Mouse (Mus musculus) stomach, embryonic 16.5 days (tissue): ENCODE measurements around the gene Hist2h2be. TPM values are rescaled to one million over a fixed set of nuclear protein-coding genes. Genes with fewer than 3 reads are reported as not detected.
A peak's percentile ranks its signal among the peaks of the same experiment; 100 is the strongest.

Experiments used
- ATAC-seq: fragments of 200-750 bp; cut with Nextera tagmentation; 2 replicates; pipeline ENCODE4 v1.8.0; 2017; ENCODE audit warnings: moderate number of reproducible peaks, moderate TSS enrichment; ENCODE audit not compliant: insufficient read depth, low FRiP score
- H3K27ac ChIP-seq: fragments of 300-500 bp; sonication (generic); 2 replicates; pipeline ENCODE4 v1.5.1; 2014; ENCODE audit warnings: low read length
- H3K27me3 ChIP-seq: fragments of 300-500 bp; sonication (generic); 2 replicates; pipeline ENCODE4 v1.6.1; 2014; ENCODE audit warnings: low read length, control low read depth, mixed read lengths; ENCODE audit not compliant: control insufficient read depth, insufficient read depth
- H3K36me3 ChIP-seq: fragments of 300-500 bp; sonication (generic); 2 replicates; pipeline ENCODE4 v1.6.1; 2014; ENCODE audit warnings: low read length; ENCODE audit not compliant: control insufficient read depth, insufficient read depth
- H3K4me1 ChIP-seq: fragments of 300-500 bp; sonication (generic); 2 replicates; pipeline ENCODE4 v1.6.1; 2014; ENCODE audit warnings: low read length, control low read depth, mixed read lengths; ENCODE audit not compliant: control insufficient read depth, insufficient read depth
- H3K4me2 ChIP-seq: fragments of 300-500 bp; sonication (generic); 2 replicates; pipeline ENCODE4 v1.6.1; 2014; ENCODE audit warnings: low read depth, low read length, mixed read lengths
- H3K4me3 ChIP-seq: fragments of 300-500 bp; sonication (generic); replicated peaks from 2 replicates; pipeline ENCODE4 v1.5.1; 2014; ENCODE audit warnings: mild to moderate bottlenecking, low read length
- H3K9ac ChIP-seq: fragments of 300-500 bp; sonication (generic); 2 replicates; pipeline ENCODE4 v1.6.1; 2014; ENCODE audit warnings: low read length
- H3K9me3 ChIP-seq: fragments of 300-500 bp; sonication (generic); replicated peaks from 2 replicates; pipeline ENCODE4 v1.6.1; 2016; ENCODE audit warnings: low read length, control low read depth; ENCODE audit not compliant: control insufficient read depth
- WGBS: fragments of 180-500 bp; shearing (Covaris S2); extraction: QIAGEN DNeasy Blood & Tissue Kit; methylation state at CpG from one replicate; pipeline ENCODE4 v1.1.7; 2014; 5-methylcytosine and 5-hydroxymethylcytosine counted together
- polyA plus RNA-seq: library from polyadenylated mRNA; unstranded; fragments of >200 nt; fragmentation: Nextera tagmentation; extraction: Ambion mirVana; gene quantifications from 2 replicates; pipeline ENCODE4 v1.2.1, GENCODE M21; 2015

Gene Hist2h2be
- polyA plus RNA-seq, 1 experiment from 2014 or later, result 9.3 TPM

GRCm38 (mm10) chr3:96221640-96222038 is 720 bp downstream of the Hist2h2be start:
- ATAC-seq, result no peak
- no peaks in the 10 kb centered on the region for H3K9me3 ChIP-seq
- no peaks in the 10 kb centered on the region for H3K27me3 ChIP-seq
- peak overlapping the region; percentile 98 for H3K27ac ChIP-seq
- WGBS, result 18% methylated on average over 9 of the region's 9 CpGs
- peak overlapping the region; percentile 50 for H3K4me3 ChIP-seq
- H3K36me3 ChIP-seq, result no peaks in the 10 kb centered on the region
- H3K4me2 ChIP-seq, result peak overlapping the region; percentile 82
- peaks cover 31% of the 10 kb centered on the region for H3K4me1 ChIP-seq
- H3K9ac ChIP-seq, result peak overlapping the region; percentile 76

- H3K4me1 ChIP-seq, result peaks cover 31% of the 10 kb centered on the region
- no peaks in the 10 kb centered on the region for H3K36me3 ChIP-seq
- 86% methylated on average over 4 of the region's 4 CpGs for WGBS
- no peak overlapping the region for H3K9ac ChIP-seq
- H3K4me2 ChIP-seq, result peak overlapping the region; percentile 82
- H3K27me3 ChIP-seq, result no peaks in the 10 kb centered on the region
- ATAC-seq, result no peak
- no peaks in the 10 kb centered on the region for H3K9me3 ChIP-seq
- no peak overlapping the region for H3K27ac ChIP-seq
- H3K4me3 ChIP-seq, result no peak overlapping the region
Measured at GRCm38 (mm10) chr3:96222774-96223173, 1.9 kb downstream of the Hist2h2be start.

- WGBS, result 53% methylated on average over 2 of the region's 2 CpGs
- H3K4me3 ChIP-seq, result no peak overlapping the region
- 0 out of 2 replicates have a peak overlapping the region, but pooled peaks have one; percentile 10 for H3K9ac ChIP-seq
- H3K4me1 ChIP-seq, result peaks cover 23% of the 10 kb centered on the region
- H3K9me3 ChIP-seq, result no peaks in the 10 kb centered on the region
- H3K27me3 ChIP-seq, result no peaks in the 10 kb centered on the region
- no peak for ATAC-seq
- no peaks in the 10 kb centered on the region for H3K36me3 ChIP-seq
- H3K27ac ChIP-seq, result no peak overlapping the region
- H3K4me2 ChIP-seq, result no peak overlapping the region
Measured at GRCm38 (mm10) chr3:96225421-96225820, 4.5 kb downstream of the Hist2h2be start.

- ATAC-seq, result no peak; the same call in 1 of the 2 replicates
Measured at GRCm38 (mm10) chr3:96226695-96227648, 6.1 kb downstream of the Hist2h2be start.

GRCm38 (mm10) chr3:96228828-96229227 is 7.9 kb downstream of the Hist2h2be start:
- no peaks in the 10 kb centered on the region for H3K27me3 ChIP-seq
- no peak overlapping the region for H3K4me3 ChIP-seq
- H3K9ac ChIP-seq, result no peak overlapping the region
- no peak for ATAC-seq
- WGBS, result 77% methylated on average over 2 of the region's 2 CpGs
- no peaks in the 10 kb centered on the region; the same call in 1 of the 2 replicates for H3K4me1 ChIP-seq
- H3K36me3 ChIP-seq, result no peaks in the 10 kb centered on the region
- no peaks in the 10 kb centered on the region for H3K9me3 ChIP-seq
- no peak overlapping the region for H3K27ac ChIP-seq
- H3K4me2 ChIP-seq, result no peak overlapping the region

More at GRCm38 (mm10) chr3:96226695-96227648, 6.1 kb downstream of the Hist2h2be start:
- Histone ChIP-seq H3K4me1 (peaks cover 14% of the 10 kb centered on the region), H3K27me3 (no peaks in the 10 kb centered on the region), H3K9ac (no peak overlapping the region), H3K4me2 (no peak overlapping the region), H3K4me3 (no peak overlapping the region), H3K27ac (no peak overlapping the region), H3K36me3 (no peaks in the 10 kb centered on the region), H3K9me3 (no peaks in the 10 kb centered on the region)
- WGBS, result 59% methylated on average over 8 of the region's 8 CpGs

GRCm38 (mm10) chr3:96230404-96230803 is 9.5 kb downstream of the Hist2h2be start:
- H3K27ac ChIP-seq, result no peak overlapping the region
- ATAC-seq, result no peak
- no peak overlapping the region for H3K9ac ChIP-seq
- WGBS, result 73% methylated on average over 2 of the region's 2 CpGs
- H3K27me3 ChIP-seq, result no peaks in the 10 kb centered on the region
- H3K9me3 ChIP-seq, result no peaks in the 10 kb centered on the region
- no peak overlapping the region for H3K4me3 ChIP-seq
- H3K4me2 ChIP-seq, result no peak overlapping the region
- no peaks in the 10 kb centered on the region for H3K36me3 ChIP-seq
- H3K4me1 ChIP-seq, result no peaks in the 10 kb centered on the region; the same call in 1 of the 2 replicates

DNA sequence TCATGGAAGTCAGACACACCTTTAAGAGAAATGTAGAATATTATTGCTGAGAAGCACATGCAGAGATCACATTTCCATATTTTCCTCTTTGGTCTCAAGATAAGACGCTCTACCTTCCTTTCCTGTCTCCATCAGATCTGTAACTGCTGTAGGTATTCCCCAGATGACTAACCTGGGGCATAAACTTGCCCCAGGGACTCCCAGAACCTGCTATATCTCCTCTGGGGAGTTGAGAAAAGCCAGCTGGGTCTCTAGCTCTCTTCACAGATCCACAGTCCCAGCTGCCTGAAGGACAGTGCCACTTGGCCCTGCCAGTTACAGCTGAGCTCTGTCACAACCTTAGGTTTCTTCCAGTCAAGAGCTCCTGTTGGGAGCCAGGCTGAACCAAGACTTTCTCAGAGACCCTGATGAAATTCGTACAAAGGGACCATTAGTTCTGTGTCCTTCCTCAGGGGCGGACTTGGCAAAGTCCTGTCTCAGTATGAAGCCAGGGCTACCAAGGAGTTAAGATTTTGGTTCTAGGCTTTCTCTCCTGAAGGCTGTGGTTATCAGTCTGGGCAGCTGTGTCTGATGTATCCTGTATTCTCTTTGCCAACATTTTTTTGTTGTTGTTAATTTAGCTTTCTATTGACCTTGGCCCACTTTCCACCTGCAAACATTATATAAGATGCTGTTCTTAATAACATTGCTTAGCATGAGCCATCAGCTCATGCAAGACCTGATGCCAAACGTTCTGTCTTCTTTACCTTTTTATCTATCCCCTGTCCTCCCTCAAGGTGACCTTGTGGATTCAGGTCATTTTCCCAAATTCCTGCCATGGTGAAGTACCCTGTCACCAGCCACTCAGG is 10.2 kb downstream of the Hist2h2be start:
- H3K4me1 ChIP-seq, result no peaks in the 10 kb centered on the region; the same call in 1 of the 2 replicates

DNA sequence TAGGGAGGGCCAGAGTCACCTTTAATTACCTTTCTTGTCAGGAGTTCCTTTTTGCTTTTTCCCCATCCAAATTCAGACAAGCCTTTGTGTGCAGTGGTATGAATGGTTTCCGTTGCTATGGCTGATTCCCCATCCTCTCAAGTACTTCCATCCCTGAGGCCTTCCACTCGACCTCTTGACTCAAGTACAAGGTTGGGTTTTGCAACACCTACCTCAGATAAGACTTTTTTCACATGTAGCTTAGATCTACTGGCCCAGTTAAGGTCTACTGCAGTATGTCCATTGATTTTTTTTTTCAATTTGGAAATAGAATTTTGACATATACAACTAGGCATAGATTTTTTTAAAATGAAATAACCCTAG is 10.8 kb downstream of the Hist2h2be start:
- H3K9ac ChIP-seq, result no peak overlapping the region
- H3K27ac ChIP-seq, result no peak overlapping the region
- WGBS, result 59% methylated on average over 2 of the region's 2 CpGs
- ATAC-seq, result no peak
- no peaks in the 10 kb centered on the region for H3K27me3 ChIP-seq
- H3K9me3 ChIP-seq, result no peaks in the 10 kb centered on the region
- no peak overlapping the region for H3K4me3 ChIP-seq
- H3K4me2 ChIP-seq, result no peak overlapping the region
- peaks cover under 1% of the 10 kb centered on the region for H3K4me1 ChIP-seq
- H3K36me3 ChIP-seq, result no peaks in the 10 kb centered on the region

More for the DNA sequence above, 10.2 kb downstream of the Hist2h2be start:
- no peak overlapping the region for H3K4me2 ChIP-seq
- no peak overlapping the region for H3K4me3 ChIP-seq
- whole genome bisulfite sequencing, result 70% methylated on average over 4 of the region's 4 CpGs
- no peak for ATAC-seq
- no peaks in the 10 kb centered on the region for H3K27me3 ChIP-seq
- H3K27ac ChIP-seq, result no peak overlapping the region
- H3K36me3 ChIP-seq, result no peaks in the 10 kb centered on the region
- no peaks in the 10 kb centered on the region for H3K9me3 ChIP-seq
- no peak overlapping the region for H3K9ac ChIP-seq

GRCm38 (mm10) chr3:96234914-96235313 is 14.0 kb downstream of the Hist2h2be start:
- no peak overlapping the region for H3K4me2 ChIP-seq
- H3K9ac ChIP-seq, result no peak overlapping the region
- H3K4me3 ChIP-seq, result no peak overlapping the region
- no peaks in the 10 kb centered on the region for H3K36me3 ChIP-seq
- no peaks in the 10 kb centered on the region for H3K27me3 ChIP-seq
- no peaks in the 10 kb centered on the region for H3K9me3 ChIP-seq
- H3K27ac ChIP-seq, result no peak overlapping the region
- ATAC-seq, result no peak
- H3K4me1 ChIP-seq, result peaks cover 15% of the 10 kb centered on the region
- 91% methylated on average over 2 of the region's 2 CpGs for WGBS
